Mouse (Mus musculus) neural tube, embryonic 13.5 days (tissue): ENCODE data around the gene Galnt4. TPM values are rescaled to one million over a fixed set of nuclear protein-coding genes. Genes with fewer than 3 reads are reported as not detected.

Experiments used
- polyA plus RNA-seq: library from polyadenylated mRNA; unstranded; fragments of >200 nt; fragmentation: Nextera tagmentation; extraction: Ambion mirVana; gene quantifications from 2 replicates; pipeline ENCODE4 v1.2.1, GENCODE M21; 2015

The Galnt4 gene
- polyA plus RNA-seq, 1 experiment from 2014 or later, result 3.0 TPM

Other genes starting within 250 kb of the Galnt4 start
- gene Atp2b1, start 193.8 kb upstream of the Galnt4 start, polyA plus RNA-seq, result 269 and 285 TPM in 2 replicates
- gene Poc1b, start 1.1 kb upstream of the Galnt4 start, polyA plus RNA-seq, result 12.2 and 13.3 TPM in 2 replicates
- not detected in 2 replicates for gene Phxr2, start 18.2 kb downstream of the Galnt4 start, polyA plus RNA-seq
- gene Dusp6, start 155.1 kb downstream of the Galnt4 start, polyA plus RNA-seq, result 23.4 and 29.9 TPM in 2 replicates